Mouse (Mus musculus) stomach, postnatal 0 days (tissue): ENCODE results near the gene Tab2.

Experiments used
- CTCF ChIP-seq: IDR thresholded peaks from 2 replicates; pipeline ENCODE4 v1.5.1; 2016; ENCODE audit warnings: antibody characterized with exemption, low read depth, mild to moderate bottlenecking, moderate library complexity
- EP300 ChIP-seq: optimal IDR thresholded peaks from 2 replicates; pipeline ENCODE3; 2016; ENCODE audit warnings: antibody characterized with exemption

- TF ChIP-seq CTCF (no peak), EP300 (no peak)
Observed at GRCm38 (mm10) chr10:7863411-7863810, 92.6 kb downstream of the Tab2 start.
